Mouse (Mus musculus) thymus, adult 18-20 months (tissue): ENCODE measurements around the gene Fancd2.

Source experiments
- DNase-seq, 2 experiments: peaks; one replicate each; pipeline ENCODE4 v3.0.0; 2022; ENCODE audit warnings: mixed read lengths in 2 of 2

The Fancd2 gene

GRCm38 (mm10) chr6:113614152-113614551 lies 82.7 kb downstream of the Fancd2 start:
- DNase-seq, result no peak

GRCm38 (mm10) chr6:113614997-113615396 lies 83.5 kb downstream of the Fancd2 start:
- DNase-seq, result no peak

- DNase-seq, result no peak
Measured at GRCm38 (mm10) chr6:113615489-113615888, 84.0 kb downstream of the Fancd2 start.

GRCm38 (mm10) chr6:113623386-113623785 lies 91.9 kb downstream of the Fancd2 start:
- peak in 1 of 2 experiments; percentile 14 for DNase-seq

- peak; percentile 71 to 77 for DNase-seq
Measured at GRCm38 (mm10) chr6:113623941-113624751, 92.7 kb downstream of the Fancd2 start, which contains the start of gene Vhl. Gene Vhl (plus strand): TSS chr6:113623959.

- no peak for DNase-seq
Measured at GRCm38 (mm10) chr6:113624989-113625770, 93.7 kb downstream of the Fancd2 start.

GRCm38 (mm10) chr6:113630322-113630721 lies 98.8 kb downstream of the Fancd2 start:
- no peak for DNase-seq

GRCm38 (mm10) chr6:113632863-113633262 lies 101.4 kb downstream of the Fancd2 start:
- DNase-seq, result no peak

- peak; percentile 86 to 88 for DNase-seq
Measured at GRCm38 (mm10) chr6:113638302-113639040, 107.0 kb downstream of the Fancd2 start, which contains the start of gene Irak2. Gene Irak2 (plus strand): TSS chr6:113638467.

- no peak for DNase-seq
Measured at GRCm38 (mm10) chr6:113639201-113639600, 107.7 kb downstream of the Fancd2 start.

GRCm38 (mm10) chr6:113642605-113643004 lies 111.1 kb downstream of the Fancd2 start:
- no peak for DNase-seq

- no peak for DNase-seq
Measured at GRCm38 (mm10) chr6:113643021-113643420, 111.5 kb downstream of the Fancd2 start.

- no peak for DNase-seq
Measured at GRCm38 (mm10) chr6:113643967-113644366, 112.5 kb downstream of the Fancd2 start.

GRCm38 (mm10) chr6:113644808-113645207 lies 113.3 kb downstream of the Fancd2 start:
- no peak for DNase-seq
